Mouse (Mus musculus): ENCODE measurements around the gene Cdk6.

GRCm38 (mm10) chr5:3544480-3544769 is 203.1 kb downstream of the Cdk6 start:
- TF ChIP-seq CTCF (IDR thresholded peaks at IDR 0.05; ENCODE audit: insufficient read depth, low read length) (no peak), POLR2A (IDR thresholded peaks at IDR 0.05; ENCODE audit: borderline replicate concordance, extremely low read depth, low read depth, low read length) (no peak)
